Mouse (Mus musculus) kidney, postnatal 10 days (tissue): ENCODE measurements around the gene Nos3.

ENCODE experiments used
- DNase-seq: peaks from one replicate; pipeline ENCODE4 v3.0.0; 2021; ENCODE audit warnings: mixed read lengths

The Nos3 gene

GRCm38 (mm10) chr5:24401969-24402368, 37.4 kb downstream of the Nos3 start:
- DNase-seq = no peak

GRCm38 (mm10) chr5:24404594-24405360, 40.2 kb downstream of the Nos3 start:
- DNase-seq = no peak

- DNase-seq = no peak
Observed at GRCm38 (mm10) chr5:24405389-24405876, 40.8 kb downstream of the Nos3 start.

GRCm38 (mm10) chr5:24408651-24409050, 44.0 kb downstream of the Nos3 start:
- DNase-seq = no peak

- DNase-seq = no peak
Observed at GRCm38 (mm10) chr5:24409466-24409865, 44.9 kb downstream of the Nos3 start.

GRCm38 (mm10) chr5:24412063-24412462, 47.5 kb downstream of the Nos3 start:
- no peak for DNase-seq

- DNase-seq = peak; percentile 33
Observed at GRCm38 (mm10) chr5:24413042-24413693, 48.6 kb downstream of the Nos3 start, which contains the start of gene Asic3. Gene Asic3, plus strand, starts transcription at chr5:24413392.

GRCm38 (mm10) chr5:24413938-24414337, 49.3 kb downstream of the Nos3 start:
- DNase-seq = peak; percentile 31

GRCm38 (mm10) chr5:24416222-24416736, 51.7 kb downstream of the Nos3 start:
- peak; percentile 78 for DNase-seq

GRCm38 (mm10) chr5:24417587-24417986, 53.0 kb downstream of the Nos3 start:
- DNase-seq = no peak

GRCm38 (mm10) chr5:24420381-24420780, 55.8 kb downstream of the Nos3 start:
- no peak for DNase-seq

GRCm38 (mm10) chr5:24423129-24424003, 58.8 kb downstream of the Nos3 start, which contains the start of the genes Cdk5 and Slc4a2:
Gene Cdk5, minus strand, starts transcription at chr5:24423530.
Gene Slc4a2, plus strand, starts transcription at chr5:24423837.
- peak; percentile 99 for DNase-seq

- DNase-seq = peak; percentile 43
Observed at GRCm38 (mm10) chr5:24424004-24424781, 59.6 kb downstream of the Nos3 start.

- DNase-seq = peak; percentile 95
Observed at GRCm38 (mm10) chr5:24424861-24425411, 60.3 kb downstream of the Nos3 start.

GRCm38 (mm10) chr5:24425421-24426036, 60.9 kb downstream of the Nos3 start:
- DNase-seq = no peak

GRCm38 (mm10) chr5:24426037-24426432, 61.4 kb downstream of the Nos3 start:
- peak; percentile 42 for DNase-seq

- peak; percentile 44 for DNase-seq
Observed at GRCm38 (mm10) chr5:24426556-24427284, 62.1 kb downstream of the Nos3 start.

- no peak for DNase-seq
Observed at GRCm38 (mm10) chr5:24427285-24427633, 62.6 kb downstream of the Nos3 start.

- DNase-seq = peak; percentile 79
Observed at GRCm38 (mm10) chr5:24427981-24428402, 63.4 kb downstream of the Nos3 start.

- DNase-seq = peak; percentile 40
Observed at GRCm38 (mm10) chr5:24428596-24428995, 64.0 kb downstream of the Nos3 start.
